In the genomic region with DNA sequence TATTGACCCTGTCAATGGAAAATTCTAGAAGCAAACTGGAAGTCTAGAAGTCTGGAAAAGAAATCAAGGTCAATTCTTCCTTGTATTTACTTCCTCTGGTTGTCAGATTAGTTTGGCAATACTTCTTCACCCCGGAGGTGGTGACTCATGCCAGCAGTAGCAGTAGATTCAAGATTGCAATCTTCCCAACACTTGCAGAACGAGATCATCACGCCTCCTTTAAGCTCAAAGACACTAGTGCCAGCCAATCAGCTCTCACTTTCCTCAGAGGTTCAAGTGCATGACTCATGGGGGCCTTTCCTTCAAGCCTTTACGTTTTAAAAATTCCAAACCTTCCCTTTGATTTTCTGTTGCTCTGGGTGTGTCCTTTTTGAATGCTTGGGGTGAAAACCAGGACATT, we compare ENCODE assay signal across 18 mouse cellular contexts.
DNase-seq lines count a peak whose midpoint lies in the region; ATAC-seq and TF ChIP-seq lines count a peak whose summit lies in the region.
"Had no signal": no experiment of that assay in that cellular context is flagged by ENCODE, and none has a peak within 500 bp of the region (broad histone marks: within the 10 kb centered on the region; RNA-seq: fewer than 3 reads in every experiment).

No protein-coding gene starts in this region.

- H3K4me1 ChIP-seq in bone marrow macrophage, adult 2 months (ENCODE audit: control insufficient read depth, insufficient read depth, low read length) = peaks cover 25% of the 10 kb centered on the region
- H3K4me1 ChIP-seq in stomach, postnatal 0 days (replicated peaks; ENCODE audit: control insufficient read depth, insufficient read depth) = no peaks in the 10 kb centered on the region
- H3K4me1 ChIP-seq: heart, embryonic 12.5 days; liver, embryonic 13.5 days; neural tube, embryonic 12.5 days had no signal

- intact Hi-C loops in heart, postnatal 36 days (cut with DNase I) = no loop called here

- TF ChIP-seq EP300 in stomach, postnatal 0 days (optimal IDR thresholded peaks at IDR 0.05) = no peak

- no peak for TF ChIP-seq CTCF in bone marrow macrophage, adult 2 months (IDR thresholded peaks at IDR 0.05; ENCODE audit: low read depth, low read length)
- TF ChIP-seq CTCF in stomach, postnatal 0 days (IDR thresholded peaks at IDR 0.05; ENCODE audit: low read depth) = no peak

- H3K4me3 ChIP-seq in bone marrow macrophage, adult 2 months (ENCODE audit: insufficient read depth, low read length) = 0 out of 2 replicates have a peak overlapping the region, but pooled peaks have one; percentile 4
- no peak overlapping the region for H3K4me3 ChIP-seq in stomach, postnatal 0 days (ENCODE audit: low read depth, low read length)
- H3K4me3 ChIP-seq: heart, embryonic 12.5 days; liver, embryonic 13.5 days; neural tube, embryonic 12.5 days had no signal

- no peaks in the 10 kb centered on the region for H3K9me3 ChIP-seq in stomach, postnatal 0 days (ENCODE audit: control insufficient read depth, low read length)
- H3K9me3 ChIP-seq: heart, embryonic 12.5 days; liver, embryonic 13.5 days; neural tube, embryonic 12.5 days had no signal

- H3K4me2 ChIP-seq in stomach, postnatal 0 days (replicated peaks; ENCODE audit: low read depth) = no peak overlapping the region
- H3K4me2 ChIP-seq: heart, embryonic 12.5 days; liver, embryonic 13.5 days; neural tube, embryonic 12.5 days had no signal

- peak overlapping the region; percentile 88 for H3K27ac ChIP-seq in bone marrow macrophage, adult 2 months (ENCODE audit: insufficient read depth, low read depth, low read length)
- H3K27ac ChIP-seq in stomach, postnatal 0 days (replicated peaks) = no peak overlapping the region
- H3K27ac ChIP-seq: liver, embryonic 13.5 days; neural tube, embryonic 12.5 days had no signal

- no peaks in the 10 kb centered on the region for H3K27me3 ChIP-seq in stomach, postnatal 0 days (ENCODE audit: control insufficient read depth, insufficient read depth, low read length)
- H3K27me3 ChIP-seq: heart, embryonic 12.5 days; liver, embryonic 13.5 days; neural tube, embryonic 12.5 days had no signal

- no peak for TF ChIP-seq POLR2A in bone marrow macrophage, adult 2 months (IDR thresholded peaks at IDR 0.05; ENCODE audit: borderline replicate concordance, low read depth, low read length)

- H3K9ac ChIP-seq in stomach, postnatal 0 days (ENCODE audit: low read length) = no peak overlapping the region
- H3K9ac ChIP-seq: heart, embryonic 12.5 days; liver, embryonic 13.5 days; neural tube, embryonic 12.5 days had no signal

- peak; percentile 71 for ATAC-seq in stomach, postnatal 0 days (ENCODE audit: low FRiP score, low TSS enrichment)
- ATAC-seq: activated CD4-positive, CD25-positive, alpha-beta regulatory T cell, adult 4 months had no signal

- peak; percentile 79 for DNase-seq in heart, adult 11 months
- DNase-seq in heart, postnatal 36 days = no peak
- DNase-seq in lung, postnatal 10 days = peak; percentile 21
- DNase-seq in stomach, postnatal 0 days (ENCODE audit: low spot score) = peak; percentile 22
- DNase-seq in cerebellum, postnatal 10 days = no peak
- no peak for DNase-seq in layer of hippocampus, postnatal 25 days (ENCODE audit: extremely low spot score in 1 of 2, low spot score in 1 of 2)
- DNase-seq in c-Kit-positive CD71-positive TER-119-positive erythroid progenitor cells, embryonic 14.5 days (ENCODE audit: low spot score) = no peak
- DNase-seq: cerebellum, adult 9-11 months; gastrocnemius, postnatal 14 days; heart, postnatal 4 days; kidney, adult 2 months; kidney, postnatal 36 days; liver, embryonic 13.5 days; thymus, postnatal 36 days had no signal

- no peaks in the 10 kb centered on the region for H3K36me3 ChIP-seq in stomach, postnatal 0 days (ENCODE audit: control insufficient read depth, insufficient read depth, low read length)
- H3K36me3 ChIP-seq: heart, embryonic 12.5 days; liver, embryonic 13.5 days; neural tube, embryonic 12.5 days had no signal

- WGBS in stomach, postnatal 0 days = 33% methylated on average over 4 of the region's 4 CpGs

Comparison
In these comparisons a context has a peak if more than half of its experiments do, and no peak if none do; other contexts are left out.
1. DNase-seq: peak in heart, adult 11 months (single experiment), lung, postnatal 10 days (single experiment) and stomach, postnatal 0 days (single experiment); none in heart, postnatal 36 days (0 of 2), cerebellum, postnatal 10 days (0 of 2), layer of hippocampus, postnatal 25 days (0 of 2) and c-Kit-positive CD71-positive TER-119-positive erythroid progenitor cells, embryonic 14.5 days (single experiment).